Mouse (Mus musculus) spleen, postnatal 10 days (tissue): ENCODE data around the gene Ctnnb1.

Source experiments
- DNase-seq, 2 experiments: peaks; one replicate each; pipeline ENCODE4 v3.0.0; 2021 to 2022; ENCODE audit warnings: low spot score in 2 of 2

The Ctnnb1 gene

GRCm38 (mm10) chr9:120926939-120927606 lies 1.9 kb upstream of the Ctnnb1 start:
- no peak for DNase-seq

- DNase-seq: no peak
These were observed 1.0 kb downstream of the Ctnnb1 start for GRCm38 (mm10) chr9:120930021-120930420.

GRCm38 (mm10) chr9:120930811-120931210 lies 1.8 kb downstream of the Ctnnb1 start:
- DNase-seq: no peak

- DNase-seq: no peak
These were observed 3.4 kb downstream of the Ctnnb1 start for GRCm38 (mm10) chr9:120932371-120932770.

- peak; percentile 95 to 98 for DNase-seq
These were observed 4.0 kb downstream of the Ctnnb1 start for GRCm38 (mm10) chr9:120932797-120933586.

- DNase-seq: no peak
These were observed 4.5 kb downstream of the Ctnnb1 start for GRCm38 (mm10) chr9:120933587-120933885.

- DNase-seq: peak; percentile 55 to 64
These were observed 5.1 kb downstream of the Ctnnb1 start for GRCm38 (mm10) chr9:120933886-120934758.

GRCm38 (mm10) chr9:120934821-120935633 lies 6.0 kb downstream of the Ctnnb1 start:
- peak in 1 of 2 experiments; percentile 40 for DNase-seq

- no peak for DNase-seq
These were observed 6.6 kb downstream of the Ctnnb1 start for GRCm38 (mm10) chr9:120935634-120935922.

- peak; percentile 49 to 81 for DNase-seq
These were observed 7.3 kb downstream of the Ctnnb1 start for GRCm38 (mm10) chr9:120936351-120936750.

- DNase-seq: no peak
These were observed 11.8 kb downstream of the Ctnnb1 start for GRCm38 (mm10) chr9:120940858-120941257.

- DNase-seq: no peak
These were observed 14.7 kb downstream of the Ctnnb1 start for GRCm38 (mm10) chr9:120943757-120944156.

- no peak for DNase-seq
These were observed 15.2 kb downstream of the Ctnnb1 start for GRCm38 (mm10) chr9:120944211-120944610.

GRCm38 (mm10) chr9:120946131-120946530 lies 17.1 kb downstream of the Ctnnb1 start:
- no peak for DNase-seq

GRCm38 (mm10) chr9:120948832-120949231 lies 19.8 kb downstream of the Ctnnb1 start:
- DNase-seq: no peak

GRCm38 (mm10) chr9:120950761-120951160 lies 21.7 kb downstream of the Ctnnb1 start:
- no peak for DNase-seq

GRCm38 (mm10) chr9:120951947-120952346 lies 22.9 kb downstream of the Ctnnb1 start:
- DNase-seq: no peak

- DNase-seq: no peak
These were observed 29.0 kb downstream of the Ctnnb1 start for GRCm38 (mm10) chr9:120958051-120958450.

GRCm38 (mm10) chr9:120958560-120958959 lies 29.5 kb downstream of the Ctnnb1 start:
- no peak for DNase-seq

GRCm38 (mm10) chr9:120959225-120959624 lies 30.2 kb downstream of the Ctnnb1 start:
- no peak for DNase-seq

- no peak for DNase-seq
These were observed 31.6 kb downstream of the Ctnnb1 start for GRCm38 (mm10) chr9:120960611-120961010.

GRCm38 (mm10) chr9:120961466-120961865 lies 32.5 kb downstream of the Ctnnb1 start:
- DNase-seq: no peak
